Mouse (Mus musculus) kidney, postnatal 0 days (tissue): ENCODE results near the gene Gm20696. TPM values are rescaled to one million over a fixed set of nuclear protein-coding genes. Genes with fewer than 3 reads are reported as not detected.

Experiments
- ATAC-seq: fragments of 200-750 bp; cut with Nextera tagmentation; replicated peaks from 2 replicates; pipeline ENCODE4 v1.8.0; 2017; ENCODE audit warnings: low read depth, moderate number of reproducible peaks, moderate TSS enrichment, moderate library complexity; ENCODE audit not compliant: low FRiP score
- DNase-seq: peaks from one replicate; pipeline ENCODE4 v3.0.0-alpha.2; 2016; ENCODE audit warnings: low spot score
- H3K27ac ChIP-seq: fragments of 300-500 bp; sonication (generic); 2 replicates; pipeline ENCODE4 v1.5.1; 2014; ENCODE audit warnings: mild to moderate bottlenecking
- H3K27me3 ChIP-seq: fragments of 300-500 bp; sonication (generic); 2 replicates; pipeline ENCODE4 v1.6.1; 2014; ENCODE audit warnings: low read length, mixed read lengths; ENCODE audit not compliant: insufficient read depth
- H3K36me3 ChIP-seq: fragments of 300-500 bp; sonication (generic); 2 replicates; pipeline ENCODE4 v1.6.1; 2014; ENCODE audit warnings: low read length, mixed read lengths; ENCODE audit not compliant: insufficient read depth
- H3K4me1 ChIP-seq: fragments of 300-500 bp; sonication (generic); replicated peaks from 2 replicates; pipeline ENCODE4 v1.6.1; 2014; ENCODE audit warnings: antibody characterized with exemption, low read length, mixed read lengths; ENCODE audit not compliant: insufficient read depth
- H3K4me2 ChIP-seq: fragments of 300-500 bp; sonication (generic); 2 replicates; pipeline ENCODE4 v1.6.1; 2014; ENCODE audit warnings: mild to moderate bottlenecking, low read length, moderate library complexity, mixed read lengths
- H3K4me3 ChIP-seq: fragments of 300-500 bp; sonication (generic); replicated peaks from 2 replicates; pipeline ENCODE4 v1.5.1; 2014; ENCODE audit warnings: low read depth, low read length
- H3K9ac ChIP-seq: fragments of 300-500 bp; sonication (generic); 2 replicates; pipeline ENCODE4 v1.6.1; 2014; ENCODE audit warnings: low read depth, low read length
- H3K9me3 ChIP-seq: fragments of 300-500 bp; sonication (generic); replicated peaks from 2 replicates; pipeline ENCODE4 v1.6.1; 2016; ENCODE audit warnings: low read length, inconsistent platforms, mixed read lengths
- CTCF ChIP-seq: IDR thresholded peaks from 2 replicates; pipeline ENCODE4 v1.5.1; 2016; ENCODE audit warnings: antibody characterized with exemption, low read depth, mild to moderate bottlenecking, moderate library complexity
- WGBS: fragments of 180-500 bp; shearing (Covaris S2); extraction: QIAGEN DNeasy Blood & Tissue Kit; methylation state at CpG from one replicate; pipeline ENCODE4 v1.1.7; 2014; 5-methylcytosine and 5-hydroxymethylcytosine counted together
- polyA plus RNA-seq: library from polyadenylated mRNA; unstranded; fragments of >200 nt; fragmentation: Nextera tagmentation; extraction: Ambion mirVana; gene quantifications from 2 replicates; pipeline ENCODE4 v1.2.1, GENCODE M21; 2015

Gene Gm20696
- polyA plus RNA-seq, 1 experiment from 2014 or later, result 1.7 TPM

GRCm38 (mm10) chr6:99511862-99512261 is 154.7 kb downstream of the Gm20696 start:
- H3K27ac ChIP-seq, result no peak overlapping the region
- H3K27me3 ChIP-seq, result no peaks in the 10 kb centered on the region
- peaks cover 23% of the 10 kb centered on the region; the same call in 1 of the 2 replicates for H3K4me1 ChIP-seq
- DNase-seq, result peak; percentile 54
- H3K9me3 ChIP-seq, result no peaks in the 10 kb centered on the region
- H3K9ac ChIP-seq, result no peak overlapping the region
- no peak for TF ChIP-seq CTCF
- WGBS, result 26% methylated on average over 6 of the region's 6 CpGs
- no peaks in the 10 kb centered on the region for H3K36me3 ChIP-seq
- 0 out of 2 replicates have a peak overlapping the region, but pooled peaks have one; percentile 16 for H3K4me2 ChIP-seq
- no peak for ATAC-seq
- no peak overlapping the region for H3K4me3 ChIP-seq

- Histone ChIP-seq H3K9me3 (no peaks in the 10 kb centered on the region), H3K4me3 (no peak overlapping the region), H3K9ac (no peak overlapping the region), H3K4me1 (peaks cover 23% of the 10 kb centered on the region; the same call in 1 of the 2 replicates), H3K27me3 (no peaks in the 10 kb centered on the region), H3K36me3 (0 out of 2 replicates have a peak, but pooled peaks cover 6% of the 10 kb centered on the region), H3K4me2 (no peak overlapping the region), H3K27ac (peak overlapping the region; percentile 51; the same call in 1 of the 2 replicates)
- WGBS, result 76% methylated on average over 9 of the region's 9 CpGs
- no peak for ATAC-seq
- TF ChIP-seq CTCF, result no peak
- DNase-seq, result no peak
These were observed 157.4 kb downstream of the Gm20696 start for GRCm38 (mm10) chr6:99509189-99509592.

GRCm38 (mm10) chr6:99506816-99507215 is 159.8 kb downstream of the Gm20696 start:
- TF ChIP-seq CTCF, result peak; percentile 22; the same call in 1 of the 2 replicates
- Histone ChIP-seq H3K27me3 (no peaks in the 10 kb centered on the region), H3K4me1 (peaks cover 19% of the 10 kb centered on the region; the same call in 1 of the 2 replicates), H3K4me2 (no peak overlapping the region), H3K9me3 (no peaks in the 10 kb centered on the region), H3K36me3 (0 out of 2 replicates have a peak, but pooled peaks cover 6% of the 10 kb centered on the region), H3K9ac (no peak overlapping the region), H3K4me3 (no peak overlapping the region), H3K27ac (no peak overlapping the region)
- ATAC-seq, result no peak
- WGBS, result 77% methylated on average over 6 of the region's 6 CpGs
- no peak for DNase-seq

GRCm38 (mm10) chr6:99503741-99504140 is 162.9 kb downstream of the Gm20696 start:
- no peak overlapping the region for H3K4me3 ChIP-seq
- H3K9ac ChIP-seq, result no peak overlapping the region
- DNase-seq (no peak), ATAC-seq (no peak)
- no peaks in the 10 kb centered on the region for H3K9me3 ChIP-seq
- no peak overlapping the region for H3K27ac ChIP-seq
- 81% methylated on average over 1 of the region's 1 CpGs for WGBS
- peaks cover under 1% of the 10 kb centered on the region; the same call in 1 of the 2 replicates for H3K4me1 ChIP-seq
- 0 out of 2 replicates have a peak, but pooled peaks cover 6% of the 10 kb centered on the region for H3K36me3 ChIP-seq
- TF ChIP-seq CTCF, result no peak
- H3K27me3 ChIP-seq, result no peaks in the 10 kb centered on the region
- H3K4me2 ChIP-seq, result no peak overlapping the region

- Histone ChIP-seq H3K27me3 (no peaks in the 10 kb centered on the region), H3K9ac (no peak overlapping the region), H3K4me3 (no peak overlapping the region), H3K9me3 (no peaks in the 10 kb centered on the region), H3K4me2 (no peak overlapping the region), H3K36me3 (0 out of 2 replicates have a peak, but pooled peaks cover 6% of the 10 kb centered on the region), H3K4me1 (no peaks in the 10 kb centered on the region), H3K27ac (no peak overlapping the region)
- DNase-seq (no peak), ATAC-seq (no peak; the same call in 1 of the 2 replicates)
- 79% methylated on average over 2 of the region's 2 CpGs for WGBS
- no peak for TF ChIP-seq CTCF
These were observed 163.9 kb downstream of the Gm20696 start for GRCm38 (mm10) chr6:99502727-99503126.

GRCm38 (mm10) chr6:99502314-99502713 is 164.3 kb downstream of the Gm20696 start:
- 92% methylated on average over 6 of the region's 6 CpGs for whole genome bisulfite sequencing
- no peak overlapping the region for H3K4me2 ChIP-seq
- H3K36me3 ChIP-seq, result 0 out of 2 replicates have a peak, but pooled peaks cover 6% of the 10 kb centered on the region
- H3K4me1 ChIP-seq, result no peaks in the 10 kb centered on the region
- ATAC-seq (no peak; the same call in 1 of the 2 replicates), DNase-seq (no peak)
- no peak overlapping the region for H3K9ac ChIP-seq
- no peak overlapping the region for H3K4me3 ChIP-seq
- H3K9me3 ChIP-seq, result no peaks in the 10 kb centered on the region
- no peak overlapping the region for H3K27ac ChIP-seq
- TF ChIP-seq CTCF, result no peak
- H3K27me3 ChIP-seq, result no peaks in the 10 kb centered on the region
